Mouse (Mus musculus): Measurements from ENCODE around the gene Ttc7. TPM values are rescaled to one million over a fixed set of nuclear protein-coding genes. Genes with fewer than 3 reads are reported as not detected.

The Ttc7 gene
- total and polyA plus RNA-seq, 3 experiments: 22.8 to 42.4 TPM; not detected in 1

DNA sequence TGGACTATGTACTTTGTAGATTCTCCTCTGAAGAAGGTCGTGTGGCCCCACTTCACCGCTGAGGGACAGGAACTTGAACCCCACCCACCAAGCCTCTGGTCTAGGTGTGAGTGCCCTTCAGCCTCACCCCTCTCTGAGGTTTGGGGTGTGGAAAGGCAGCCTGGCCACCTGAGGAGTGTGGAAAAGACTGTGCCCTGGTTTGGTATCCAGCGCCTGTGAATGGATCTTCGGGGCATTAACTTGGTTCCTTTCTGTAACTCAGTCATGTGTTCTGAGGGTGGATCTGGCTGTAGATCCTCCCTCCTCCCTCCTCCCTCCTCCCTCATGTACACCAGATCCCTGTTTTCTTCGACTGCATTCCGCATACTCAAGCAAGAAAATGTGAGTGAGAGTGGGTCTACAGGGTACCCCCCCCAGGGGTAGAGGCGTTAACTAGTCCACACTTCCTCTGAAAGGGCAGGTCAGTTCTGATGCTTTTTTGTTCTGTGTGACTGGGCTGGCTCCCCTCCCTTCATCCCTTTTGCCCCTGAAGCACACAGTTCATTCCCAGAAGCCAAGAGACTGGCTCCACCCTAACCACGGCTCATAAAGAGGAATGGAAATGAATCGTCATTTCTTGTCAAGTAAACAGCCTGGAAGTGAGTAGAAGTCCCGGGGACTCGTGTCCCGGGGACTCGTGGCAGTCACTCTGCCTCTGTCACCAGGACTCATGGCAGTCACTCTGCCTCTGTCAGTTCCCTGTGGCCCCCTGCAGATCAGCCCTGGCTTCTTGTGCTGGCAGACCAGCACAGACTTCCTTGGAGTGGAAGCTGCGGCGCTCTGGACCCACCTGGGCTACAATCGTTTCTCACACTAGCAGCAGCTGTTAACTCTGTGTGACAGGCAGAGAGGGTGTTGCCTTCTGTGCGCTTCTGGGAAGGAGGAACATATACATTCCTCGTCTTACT is 30.5 kb downstream of the Ttc7 start:
- Histone ChIP-seq H3K9ac (ENCODE audit: control insufficient read depth, low read depth, low read length, poor library complexity, severe bottlenecking) (no peak overlapping the region), H3K9me3 (replicated peaks; ENCODE audit: insufficient read depth, low read length) (no peaks in the 10 kb centered on the region), H3K4me1 (ENCODE audit: control insufficient read depth in 1 of 2, insufficient read depth in 2 of 2, low read length in 2 of 2) (peaks cover 1 to 4% of the 10 kb centered on the region in 2 experiments; a peak in 2 of 4 replicates), H3K79me2 (ENCODE audit: control insufficient read depth, insufficient read depth, low read length, poor library complexity) (no peaks in the 10 kb centered on the region), H3K4me3 (ENCODE audit: control insufficient read depth in 1 of 2, insufficient read depth in 1 of 2, low read depth in 2 of 2, low read length in 2 of 2) (no peak overlapping the region), H3K36me3 (ENCODE audit: control insufficient read depth in 1 of 2, insufficient read depth in 2 of 2, low read length in 2 of 2) (peaks cover 3 to 5% of the 10 kb centered on the region in 2 experiments; a peak in 3 of 4 replicates), H3K27me3 (ENCODE audit: control insufficient read depth in 1 of 2, insufficient read depth in 2 of 2, low read length in 2 of 2) (no peaks in the 10 kb centered on the region), H3K27ac (ENCODE audit: control insufficient read depth, low read depth, low read length) (no peak overlapping the region)
- DNase-seq (ENCODE audit: low read depth, low spot score): no peak
- TF ChIP-seq MYB (IDR thresholded peaks at IDR 0.05; ENCODE audit: low read depth, low read length) (no peak), GABPA (IDR thresholded peaks at IDR 0.05; ENCODE audit: low read depth, low read length) (no peak), TAL1 (IDR thresholded peaks at IDR 0.05; ENCODE audit: low read length) (no peak)

- Histone ChIP-seq H3K36me3 (ENCODE audit: control insufficient read depth in 1 of 2, insufficient read depth in 2 of 2, low read length in 2 of 2) (peaks cover 3 to 5% of the 10 kb centered on the region in 2 experiments; a peak in 3 of 4 replicates), H3K27me3 (ENCODE audit: control insufficient read depth in 1 of 2, insufficient read depth in 2 of 2, low read length in 2 of 2) (no peaks in the 10 kb centered on the region), H3K79me2 (ENCODE audit: control insufficient read depth, insufficient read depth, low read length, poor library complexity) (no peaks in the 10 kb centered on the region), H3K4me3 (ENCODE audit: control insufficient read depth in 1 of 2, insufficient read depth in 1 of 2, low read depth in 2 of 2, low read length in 2 of 2) (no peak overlapping the region), H3K9ac (ENCODE audit: control insufficient read depth, low read depth, low read length, poor library complexity, severe bottlenecking) (no peak overlapping the region), H3K27ac (ENCODE audit: control insufficient read depth, low read depth, low read length) (no peak overlapping the region), H3K4me1 (ENCODE audit: control insufficient read depth in 1 of 2, insufficient read depth in 2 of 2, low read length in 2 of 2) (peaks cover 1 to 4% of the 10 kb centered on the region in 2 experiments; a peak in 2 of 4 replicates), H3K9me3 (replicated peaks; ENCODE audit: insufficient read depth, low read length) (no peaks in the 10 kb centered on the region)
- DNase-seq (ENCODE audit: low read depth, low spot score): no peak
- no peak for TF ChIP-seq RCOR1 (IDR thresholded peaks at IDR 0.05; ENCODE audit: low read depth, low read length)
- TF ChIP-seq UBTF (IDR thresholded peaks at IDR 0.05; ENCODE audit: borderline replicate concordance, insufficient read depth, low read depth, low read length): no peak
- TF ChIP-seq MAX (IDR thresholded peaks at IDR 0.05; ENCODE audit: low read length): no peak
- TF ChIP-seq CTCF (IDR thresholded peaks at IDR 0.05 in 2 of 3, conservative IDR thresholded peaks at IDR 0.05 in 1 of 3; ENCODE audit: control insufficient read depth in 1 of 3, insufficient read depth in 1 of 3, low read depth in 2 of 3, low read length in 3 of 3, poor library complexity in 1 of 3, severe bottlenecking in 1 of 3): no peak
- no peak for TF ChIP-seq ZNF384 (IDR thresholded peaks at IDR 0.05; ENCODE audit: low read depth, low read length)
- TF ChIP-seq TBP (IDR thresholded peaks at IDR 0.05; ENCODE audit: low read depth, low read length): no peak
- TF ChIP-seq HCFC1 (IDR thresholded peaks at IDR 0.05; ENCODE audit: low read depth, low read length): no peak
- TF ChIP-seq NRF1 (IDR thresholded peaks at IDR 0.05; ENCODE audit: insufficient read depth, low read depth, low read length, poor library complexity, severe bottlenecking): no peak
- no peak for TF ChIP-seq ELF1 (IDR thresholded peaks at IDR 0.05; ENCODE audit: low read depth, low read length)
- no peak for TF ChIP-seq ZMIZ1 (IDR thresholded peaks at IDR 0.05; ENCODE audit: low read depth, low read length)
- TF ChIP-seq POLR2AphosphoS2 (IDR thresholded peaks at IDR 0.05; ENCODE audit: low read length): no peak
- no peak for TF ChIP-seq SMC3 (IDR thresholded peaks at IDR 0.05; ENCODE audit: low read depth, low read length)
- no peak for TF ChIP-seq USF2 (IDR thresholded peaks at IDR 0.05; ENCODE audit: borderline replicate concordance in 1 of 2, insufficient read depth in 1 of 2, low read depth in 1 of 2, low read length in 2 of 2)
- TF ChIP-seq MAZ (IDR thresholded peaks at IDR 0.05; ENCODE audit: low read depth, low read length): no peak
- TF ChIP-seq KAT2A (conservative IDR thresholded peaks at IDR 0.05; ENCODE audit: low read depth, low read length): no peak
- no peak for TF ChIP-seq GABPA (IDR thresholded peaks at IDR 0.05; ENCODE audit: low read depth, low read length)
- TF ChIP-seq MYB (IDR thresholded peaks at IDR 0.05; ENCODE audit: low read depth, low read length): no peak
- no peak for TF ChIP-seq SIN3A (IDR thresholded peaks at IDR 0.05; ENCODE audit: low read length)
- no peak for TF ChIP-seq RAD21 (IDR thresholded peaks at IDR 0.05; ENCODE audit: low read depth, low read length)
These were observed 31.4 kb downstream of the Ttc7 start for GRCm38 (mm10) chr17:87314121-87314520.

All from MEL (cell line).